Mouse (Mus musculus) thymus, adult 2 months (tissue): Measurements from ENCODE around the gene Rack1. TPM values are rescaled to one million over a fixed set of nuclear protein-coding genes. Genes with fewer than 3 reads are reported as not detected.

Experiments
- DNase-seq: peaks from one replicate; pipeline ENCODE4 v3.0.0; 2021
- H3K27ac ChIP-seq: fragments of 200-500 bp; 2 replicates; pipeline ENCODE4 v1.5.1; 2012; ENCODE audit warnings: low read length, control low read depth; ENCODE audit not compliant: control insufficient read depth, insufficient read depth
- H3K27me3 ChIP-seq: fragments of 200-500 bp; 2 replicates; pipeline ENCODE4 v1.6.1; 2012; ENCODE audit warnings: mild to moderate bottlenecking, low read length, moderate library complexity, mixed read lengths; ENCODE audit not compliant: control insufficient read depth, insufficient read depth
- H3K36me3 ChIP-seq: fragments of 200-500 bp; 2 replicates; pipeline ENCODE4 v1.6.1; 2012; ENCODE audit warnings: mild to moderate bottlenecking, low read length, moderate library complexity; ENCODE audit not compliant: control insufficient read depth, insufficient read depth
- H3K4me1 ChIP-seq: fragments of 200-500 bp; replicated peaks from 2 replicates; pipeline ENCODE4 v1.6.1; 2012; ENCODE audit warnings: low read length; ENCODE audit not compliant: control insufficient read depth, insufficient read depth
- H3K4me3 ChIP-seq: fragments of 200-500 bp; 2 replicates; pipeline ENCODE4 v1.5.1; 2012; ENCODE audit warnings: mild to moderate bottlenecking, low read length, control low read depth, moderate library complexity; ENCODE audit not compliant: control insufficient read depth, insufficient read depth
- CTCF ChIP-seq: fragments of 200-500 bp; IDR thresholded peaks from 2 replicates; pipeline ENCODE4 v1.5.1; 2012; ENCODE audit warnings: mild to moderate bottlenecking, control low read depth, low read length, moderate library complexity, borderline replicate concordance; ENCODE audit not compliant: control insufficient read depth, poor library complexity, insufficient read depth; ENCODE audit errors: extremely low read depth
- POLR2A ChIP-seq: fragments of 200-500 bp; IDR thresholded peaks from 2 replicates; pipeline ENCODE4 v1.6.1; 2012; ENCODE audit warnings: mild to moderate bottlenecking, low read length, control low read depth, moderate library complexity; ENCODE audit not compliant: control insufficient read depth, poor library complexity, insufficient read depth; ENCODE audit errors: extremely low read depth
- WGBS: fragments of 180-500 bp; shearing (Covaris S2); methylation state at CpG from one replicate; pipeline ENCODE4 v1.1.7; 2018; 5-methylcytosine and 5-hydroxymethylcytosine counted together
- polyA plus RNA-seq: library from polyadenylated mRNA; depleted of rRNA; stranded (reverse); fragments of >200 nt; gene quantifications from 2 replicates; pipeline ENCODE4 v1.2.3, GENCODE M21; 2012

Gene Rack1
- polyA plus RNA-seq, 1 experiment = 3,990 TPM

GRCm38 (mm10) chr11:48808737-48809433, 8.8 kb downstream of the Rack1 start:
- Histone ChIP-seq H3K4me1 (no peaks in the 10 kb centered on the region), H3K27ac (no peak overlapping the region), H3K27me3 (no peaks in the 10 kb centered on the region), H3K36me3 (peaks cover 77% of the 10 kb centered on the region), H3K4me3 (no peak overlapping the region)
- WGBS = 92% methylated on average over 16 of the region's 16 CpGs
- no peak for DNase-seq
- TF ChIP-seq CTCF (no peak), POLR2A (no peak)

- H3K4me3 ChIP-seq = no peak overlapping the region
- H3K27me3 ChIP-seq = no peaks in the 10 kb centered on the region
- DNase-seq = no peak
- peaks cover 71% of the 10 kb centered on the region for H3K36me3 ChIP-seq
- no peak for TF ChIP-seq CTCF
- TF ChIP-seq POLR2A = no peak
- WGBS = 93% methylated on average over 4 of the region's 4 CpGs
- no peak overlapping the region for H3K27ac ChIP-seq
- H3K4me1 ChIP-seq = no peaks in the 10 kb centered on the region
Measured at GRCm38 (mm10) chr11:48809434-48809830, 9.3 kb downstream of the Rack1 start.

GRCm38 (mm10) chr11:48810142-48810541, 10.0 kb downstream of the Rack1 start:
- no peak overlapping the region for H3K4me3 ChIP-seq
- DNase-seq = no peak
- TF ChIP-seq POLR2A (no peak), CTCF (no peak)
- no peak overlapping the region for H3K27ac ChIP-seq
- H3K4me1 ChIP-seq = no peaks in the 10 kb centered on the region
- peaks cover 64% of the 10 kb centered on the region for H3K36me3 ChIP-seq
- H3K27me3 ChIP-seq = no peaks in the 10 kb centered on the region
- 78% methylated on average over 2 of the region's 2 CpGs for WGBS

GRCm38 (mm10) chr11:48813782-48814181, 13.7 kb downstream of the Rack1 start:
- H3K4me1 ChIP-seq = peaks cover 10% of the 10 kb centered on the region
- no peaks in the 10 kb centered on the region for H3K27me3 ChIP-seq
- peaks cover 28% of the 10 kb centered on the region for H3K36me3 ChIP-seq
- TF ChIP-seq POLR2A = no peak
- no peak for TF ChIP-seq CTCF
- H3K4me3 ChIP-seq = no peak overlapping the region
- DNase-seq = no peak
- H3K27ac ChIP-seq = no peak overlapping the region

GRCm38 (mm10) chr11:48815851-48816250, 15.7 kb downstream of the Rack1 start:
- TF ChIP-seq CTCF = no peak
- no peak for TF ChIP-seq POLR2A
- Histone ChIP-seq H3K36me3 (peaks cover 15% of the 10 kb centered on the region), H3K27me3 (no peaks in the 10 kb centered on the region), H3K4me1 (peaks cover 10% of the 10 kb centered on the region), H3K27ac (no peak overlapping the region), H3K4me3 (peak overlapping the region; percentile 77)
- WGBS = 66% methylated on average over 16 of the region's 16 CpGs
- DNase-seq = peak; percentile 11

GRCm38 (mm10) chr11:48816281-48816781, 16.2 kb downstream of the Rack1 start:
- TF ChIP-seq CTCF (no peak), POLR2A (no peak)
- WGBS = 1% methylated on average over 23 of the region's 23 CpGs
- no peak for DNase-seq

More at GRCm38 (mm10) chr11:48816281-48816781, 16.2 kb downstream of the Rack1 start:
- Histone ChIP-seq H3K36me3 (peaks cover 10% of the 10 kb centered on the region), H3K27ac (no peak overlapping the region), H3K27me3 (no peaks in the 10 kb centered on the region), H3K4me1 (peaks cover 10% of the 10 kb centered on the region), H3K4me3 (peak overlapping the region; percentile 77)
